Mouse (Mus musculus) olfactory bulb, adult 2 months (tissue): ENCODE results near the gene Hivep3. TPM values are rescaled to one million over a fixed set of nuclear protein-coding genes. Genes with fewer than 3 reads are reported as not detected.

ENCODE experiments used
- H3K27ac ChIP-seq: fragments of 200-500 bp; 2 replicates; pipeline ENCODE4 v1.5.1; 2012; ENCODE audit warnings: low read depth, low read length; ENCODE audit not compliant: insufficient read depth
- H3K4me1 ChIP-seq: fragments of 200-500 bp; 2 replicates; pipeline ENCODE4 v1.6.1; 2012; ENCODE audit warnings: low read length; ENCODE audit not compliant: control insufficient read depth, insufficient read depth
- H3K4me3 ChIP-seq: fragments of 200-500 bp; 2 replicates; pipeline ENCODE4 v1.5.1; 2012; ENCODE audit warnings: mild to moderate bottlenecking, low read depth, low read length, moderate library complexity; ENCODE audit not compliant: insufficient read depth
- CTCF ChIP-seq: fragments of 200-500 bp; IDR thresholded peaks from 2 replicates; pipeline ENCODE4 v1.5.1; 2012; ENCODE audit warnings: low read depth, mild to moderate bottlenecking, low read length, moderate library complexity; ENCODE audit not compliant: insufficient read depth
- POLR2A ChIP-seq: fragments of 200-500 bp; IDR thresholded peaks from 2 replicates; pipeline ENCODE4 v1.6.1; 2012; ENCODE audit warnings: mild to moderate bottlenecking, low read depth, low read length, moderate library complexity; ENCODE audit not compliant: insufficient read depth
- WGBS: fragments of 180-500 bp; shearing (Covaris S2); methylation state at CpG from one replicate; pipeline ENCODE4 v1.1.7; 2018; 5-methylcytosine and 5-hydroxymethylcytosine counted together
- polyA plus RNA-seq: library from polyadenylated mRNA; stranded (reverse); fragments of >200 nt; gene quantifications from 2 replicates; pipeline ENCODE4 v1.2.4, GENCODE M21; 2012; ENCODE audit warnings: low replicate concordance; ENCODE audit not compliant: missing spikeins, insufficient read depth, insufficient read length

Gene Hivep3
- polyA plus RNA-seq, 1 experiment, result 55.7 TPM

DNA sequence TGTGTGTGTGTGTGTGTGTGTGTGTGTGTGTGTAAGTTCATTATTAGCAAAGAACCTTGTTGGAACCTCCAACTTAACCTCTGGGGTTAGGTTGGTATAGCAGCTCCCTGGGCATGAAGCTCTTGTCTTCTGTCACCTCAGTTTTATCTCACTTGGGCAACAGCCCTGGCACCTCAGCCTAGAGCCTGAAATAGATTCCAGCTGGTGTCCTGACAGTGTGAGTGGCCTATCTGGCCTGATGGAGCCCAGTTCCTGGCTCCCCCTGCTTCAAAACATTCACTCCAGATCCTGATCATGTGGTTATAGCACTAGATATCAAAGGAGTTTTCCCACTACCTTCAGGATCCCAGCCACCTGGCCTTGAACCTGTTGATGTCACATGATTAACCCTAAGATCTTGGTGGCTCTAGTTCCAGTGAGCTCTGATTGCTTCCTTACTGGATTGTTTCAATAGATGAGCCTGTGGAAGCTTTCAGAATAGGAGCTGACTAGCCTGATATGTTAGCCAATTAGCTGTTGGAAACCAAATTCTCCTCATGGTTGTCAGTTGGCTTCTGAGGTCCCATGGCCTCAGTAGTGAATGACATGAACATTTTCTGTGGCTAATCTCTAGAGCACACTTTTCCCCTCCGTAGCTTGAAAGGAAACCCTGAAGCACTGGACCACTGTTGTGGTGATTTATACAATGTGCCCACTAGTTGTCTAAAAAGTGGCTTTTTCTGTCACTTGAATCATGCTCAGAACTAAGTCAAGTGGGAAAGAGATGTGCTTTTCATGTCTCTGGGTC, 358.6 kb downstream of the Hivep3 start:
- Histone ChIP-seq H3K4me1 (no peaks in the 10 kb centered on the region), H3K27ac (no peak overlapping the region), H3K4me3 (no peak overlapping the region)
- WGBS, result 93% methylated on average over 1 of the region's 1 CpGs
- no peak for TF ChIP-seq CTCF
- no peak for TF ChIP-seq POLR2A

DNA sequence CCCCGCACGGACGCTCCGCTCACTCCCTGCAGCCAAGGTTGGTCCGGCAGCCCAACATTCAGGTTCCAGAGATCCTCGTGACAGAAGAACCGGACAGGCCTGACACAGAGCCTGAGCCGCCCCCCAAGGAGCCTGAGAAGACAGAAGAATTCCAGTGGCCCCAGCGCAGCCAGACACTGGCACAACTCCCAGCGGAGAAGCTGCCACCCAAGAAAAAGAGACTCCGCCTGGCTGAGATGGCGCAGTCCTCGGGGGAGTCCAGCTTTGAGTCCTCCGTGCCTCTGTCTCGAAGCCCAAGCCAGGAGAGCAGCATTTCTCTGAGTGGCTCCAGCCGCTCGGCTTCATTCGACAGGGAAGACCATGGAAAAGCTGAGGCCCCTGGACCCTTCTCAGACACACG, 363.4 kb downstream of the Hivep3 start:
- Histone ChIP-seq H3K27ac (no peak overlapping the region), H3K4me1 (no peaks in the 10 kb centered on the region), H3K4me3 (no peak overlapping the region)
- TF ChIP-seq CTCF, result no peak
- TF ChIP-seq POLR2A, result no peak
- 89% methylated on average over 19 of the region's 19 CpGs for WGBS

DNA sequence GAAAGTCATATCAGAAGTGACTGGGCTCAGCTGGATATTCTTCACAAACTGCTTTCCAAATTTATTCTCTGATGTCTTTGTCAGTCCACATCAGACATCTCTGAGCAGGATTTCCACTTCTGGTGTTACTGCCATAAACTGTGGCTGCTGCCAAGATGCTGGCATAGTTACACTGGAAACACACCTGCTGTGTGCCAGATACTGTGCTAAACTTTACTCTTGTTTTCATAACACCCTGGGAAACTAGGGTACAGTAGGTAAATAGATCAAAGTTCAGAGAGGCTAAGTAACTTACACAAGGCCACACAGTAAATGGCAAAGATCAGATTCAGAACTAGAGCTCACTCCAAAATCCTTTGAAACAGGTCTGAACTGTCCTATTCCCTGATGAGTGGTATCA, 367.6 kb downstream of the Hivep3 start:
- TF ChIP-seq POLR2A (no peak), CTCF (no peak)
- no peak overlapping the region for H3K27ac ChIP-seq
- H3K4me3 ChIP-seq, result no peak overlapping the region
- no peaks in the 10 kb centered on the region for H3K4me1 ChIP-seq

DNA sequence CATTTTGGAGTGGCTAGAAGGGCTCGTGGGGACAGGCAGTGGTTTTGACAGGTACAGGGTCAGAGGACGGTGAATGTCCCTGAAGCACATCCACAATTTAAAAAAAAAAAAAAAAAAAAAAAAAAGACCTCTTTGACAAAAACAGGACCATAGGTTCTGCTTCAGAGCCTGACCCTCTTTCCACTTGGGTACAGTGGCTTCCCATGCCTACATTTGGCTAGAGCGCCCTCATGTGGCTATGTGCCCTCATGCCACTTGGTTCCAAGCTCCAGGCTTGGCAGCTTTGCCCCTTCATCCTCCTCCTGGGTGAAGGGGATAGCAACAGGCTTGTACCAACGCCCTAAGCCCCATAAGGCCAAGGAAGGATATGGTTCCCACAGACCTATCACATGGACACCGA, 371.0 kb downstream of the Hivep3 start:
- Histone ChIP-seq H3K4me3 (no peak overlapping the region), H3K27ac (no peak overlapping the region), H3K4me1 (no peaks in the 10 kb centered on the region)
- WGBS, result 57% methylated on average over 5 of the region's 5 CpGs
- TF ChIP-seq POLR2A, result no peak
- peak; percentile 78 for TF ChIP-seq CTCF

DNA sequence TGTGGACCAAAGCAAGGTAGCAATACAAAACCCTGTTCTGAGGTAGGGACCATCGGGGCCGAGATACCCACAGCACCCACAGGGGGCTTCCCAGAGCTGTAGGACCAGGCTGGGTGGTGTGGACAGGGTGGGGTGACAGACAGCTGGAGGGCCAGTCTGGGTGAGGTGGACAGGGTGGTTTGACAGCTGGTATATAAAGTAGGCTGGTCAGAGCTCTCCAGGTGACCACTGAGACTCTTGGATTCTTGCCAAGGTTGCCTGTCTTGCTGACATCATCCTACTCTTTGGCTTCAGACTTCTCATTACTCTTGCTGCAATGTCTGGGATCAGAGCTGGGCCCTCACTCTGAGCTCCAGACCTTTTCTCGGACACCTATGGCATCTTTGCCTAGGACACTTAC, 372.8 kb downstream of the Hivep3 start:
- 95% methylated on average over 3 of the region's 3 CpGs for WGBS
- H3K27ac ChIP-seq, result no peak overlapping the region
- no peak overlapping the region for H3K4me3 ChIP-seq
- no peaks in the 10 kb centered on the region for H3K4me1 ChIP-seq
- TF ChIP-seq CTCF (no peak), POLR2A (no peak)

DNA sequence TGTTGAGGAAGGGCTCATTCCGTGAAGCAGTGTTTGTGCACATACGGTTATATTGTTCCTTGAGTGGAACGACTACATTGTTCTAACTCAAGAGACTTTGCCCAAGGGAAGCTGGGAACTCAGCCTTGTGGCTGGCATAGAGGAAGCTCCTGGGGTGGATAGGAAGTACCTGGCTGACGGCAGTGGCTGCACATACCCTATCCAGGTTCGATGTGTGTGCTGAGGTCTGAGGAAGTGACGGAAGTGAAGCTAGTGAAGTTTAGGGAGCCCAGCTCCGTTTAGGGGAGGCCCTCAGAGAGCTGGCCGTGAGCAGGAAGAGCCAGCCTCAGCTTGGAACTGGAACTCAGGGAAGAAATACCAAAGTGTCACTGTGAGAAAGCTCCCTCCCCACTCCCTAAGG, 374.2 kb downstream of the Hivep3 start:
- Histone ChIP-seq H3K4me3 (no peak overlapping the region), H3K27ac (no peak overlapping the region), H3K4me1 (no peaks in the 10 kb centered on the region)
- 80% methylated on average over 8 of the region's 8 CpGs for WGBS
- TF ChIP-seq POLR2A (no peak), CTCF (no peak)

DNA sequence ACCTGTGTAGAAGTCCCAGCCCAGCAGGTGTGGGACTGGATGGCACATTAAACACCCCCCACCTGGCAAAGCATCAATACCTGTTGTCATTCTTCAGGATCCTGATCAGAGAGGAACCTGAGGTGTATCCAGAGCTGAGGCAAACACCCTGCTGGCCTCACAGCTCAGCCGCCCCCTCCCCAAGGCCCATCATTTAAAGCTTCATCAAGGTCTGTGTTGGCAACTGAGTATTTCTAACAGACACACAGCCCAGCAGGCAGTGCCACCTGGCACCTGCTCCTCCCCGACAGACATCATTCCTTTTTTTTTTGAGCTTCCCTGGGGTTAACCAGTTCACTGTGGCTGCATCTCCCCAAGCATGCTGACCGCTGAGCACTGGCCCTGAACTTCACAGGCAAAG, 381.9 kb downstream of the Hivep3 start:
- TF ChIP-seq CTCF (no peak), POLR2A (no peak)
- Histone ChIP-seq H3K27ac (no peak overlapping the region), H3K4me3 (no peak overlapping the region), H3K4me1 (no peaks in the 10 kb centered on the region)
- WGBS, result 87% methylated on average over 3 of the region's 3 CpGs

DNA sequence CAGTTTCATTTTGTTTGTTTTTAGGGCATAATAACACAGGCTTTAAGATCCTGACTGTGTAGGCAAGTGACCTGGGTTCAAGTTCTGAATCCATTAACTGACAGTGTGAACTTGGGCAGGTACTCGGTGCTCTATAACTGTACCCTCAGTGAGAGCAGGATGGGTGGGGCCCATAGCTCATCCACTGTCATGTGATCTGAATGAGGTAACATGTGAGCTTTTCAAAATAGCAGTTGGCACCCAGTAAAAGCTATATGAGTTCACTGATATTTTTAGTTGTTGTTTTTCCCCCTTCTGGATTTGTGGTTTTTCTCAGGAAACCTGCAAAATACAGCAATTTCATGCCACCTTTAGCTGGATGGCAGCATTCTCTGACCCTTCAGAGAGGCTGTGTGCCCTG, 382.7 kb downstream of the Hivep3 start:
- H3K27ac ChIP-seq, result no peak overlapping the region
- WGBS, result 87% methylated on average over 1 of the region's 1 CpGs
- H3K4me3 ChIP-seq, result no peak overlapping the region
- TF ChIP-seq POLR2A, result no peak
- no peak for TF ChIP-seq CTCF
- H3K4me1 ChIP-seq, result no peaks in the 10 kb centered on the region

DNA sequence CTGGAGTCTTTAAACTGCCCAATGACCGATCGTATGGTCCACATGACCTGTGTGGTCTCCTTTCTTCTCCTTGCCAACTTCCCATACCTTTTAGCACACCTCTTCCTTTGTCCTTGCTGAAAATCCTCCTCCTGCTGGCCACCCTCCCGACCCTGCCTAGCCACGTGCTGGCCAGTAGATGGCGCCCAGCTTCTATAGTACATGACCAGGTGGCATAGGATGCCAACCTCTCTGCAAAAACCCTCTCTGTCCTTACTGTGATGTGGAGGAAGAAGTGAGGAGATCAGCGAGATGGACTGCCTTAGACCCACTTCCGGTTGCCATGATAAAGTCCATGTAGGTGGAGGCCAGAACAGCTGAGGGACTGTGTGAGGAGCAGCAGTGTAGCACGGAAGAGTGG, 386.7 kb downstream of the Hivep3 start:
- Histone ChIP-seq H3K4me3 (no peak overlapping the region), H3K27ac (no peak overlapping the region), H3K4me1 (peaks cover 4% of the 10 kb centered on the region; the same call in 1 of the 2 replicates)
- TF ChIP-seq CTCF, result peak; percentile 86
- no peak for TF ChIP-seq POLR2A
- WGBS, result 30% methylated on average over 8 of the region's 8 CpGs
